Mouse (Mus musculus): ENCODE data around the gene Heatr6.

DNA sequence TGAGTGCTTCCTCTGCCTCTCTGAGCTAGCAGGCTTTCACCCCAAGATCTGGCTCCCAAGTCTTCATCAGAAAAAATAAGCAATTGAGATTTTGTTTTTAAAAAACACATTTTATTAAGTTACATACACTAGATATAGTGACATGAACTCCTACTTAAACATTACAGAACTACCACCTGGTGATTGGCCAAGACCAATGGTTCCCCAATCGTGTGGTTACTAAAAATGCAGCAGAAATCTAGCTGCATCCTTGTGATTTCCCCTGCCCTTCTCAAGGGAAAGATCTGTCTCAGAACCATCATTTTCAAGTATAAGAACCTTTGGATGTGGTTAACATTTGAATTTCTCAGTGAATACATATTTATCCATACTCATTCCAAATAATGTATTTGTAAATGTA is 19.3 kb upstream of the Heatr6 start:
- TF ChIP-seq CTCF (IDR thresholded peaks at IDR 0.05) (no peak), POLR2A (IDR thresholded peaks at IDR 0.05; ENCODE audit: insufficient read depth, low read depth, low read length) (no peak)
